Mouse (Mus musculus): ENCODE measurements around the gene Psmb5. TPM values are rescaled to one million over a fixed set of nuclear protein-coding genes. Genes with fewer than 3 reads are reported as not detected.

Psmb5 gene
- polyA plus RNA-seq, 1 experiment from 2014 or later: 358 TPM

- ATAC-seq (replicated peaks; ENCODE audit: extremely low read depth, insufficient read depth, low FRiP score): peak; percentile 87
- Histone ChIP-seq H3K4me1 (ENCODE audit: control insufficient read depth, insufficient read depth, low read length) (peaks cover 32% of the 10 kb centered on the region), H3K27ac (ENCODE audit: low read length) (peak overlapping the region; percentile 92), H3K9ac (ENCODE audit: low read length) (peak overlapping the region; percentile 64), H3K4me2 (ENCODE audit: low read depth, low read length) (peak overlapping the region; percentile 27; the same call in 1 of the 2 replicates), H3K9me3 (replicated peaks; ENCODE audit: control insufficient read depth, low read length) (no peaks in the 10 kb centered on the region), H3K4me3 (ENCODE audit: low read length) (no peak overlapping the region), H3K36me3 (ENCODE audit: control insufficient read depth, insufficient read depth) (0 out of 2 replicates have a peak, but pooled peaks cover 3% of the 10 kb centered on the region), H3K27me3 (ENCODE audit: control insufficient read depth, insufficient read depth, low read length) (no peaks in the 10 kb centered on the region)
- 30% methylated on average over 10 of the region's 10 CpGs for WGBS
Measured at GRCm38 (mm10) chr14:54592319-54592934, 25.4 kb downstream of the Psmb5 start.

- no peak for ATAC-seq (replicated peaks; ENCODE audit: extremely low read depth, insufficient read depth, low FRiP score)
- no peak overlapping the region for H3K9ac ChIP-seq (ENCODE audit: low read length)
- 88% methylated on average over 16 of the region's 16 CpGs for WGBS
- peaks cover 32% of the 10 kb centered on the region for H3K4me1 ChIP-seq (ENCODE audit: control insufficient read depth, insufficient read depth, low read length)
- H3K9me3 ChIP-seq (replicated peaks; ENCODE audit: control insufficient read depth, low read length): no peaks in the 10 kb centered on the region
- H3K27ac ChIP-seq (ENCODE audit: low read length): no peak overlapping the region
- no peaks in the 10 kb centered on the region for H3K27me3 ChIP-seq (ENCODE audit: control insufficient read depth, insufficient read depth, low read length)
- no peak overlapping the region for H3K4me3 ChIP-seq (ENCODE audit: low read length)
- no peak overlapping the region for H3K4me2 ChIP-seq (ENCODE audit: low read depth, low read length)
- 0 out of 2 replicates have a peak, but pooled peaks cover 3% of the 10 kb centered on the region for H3K36me3 ChIP-seq (ENCODE audit: control insufficient read depth, insufficient read depth)
Measured at GRCm38 (mm10) chr14:54591056-54591455, 26.8 kb downstream of the Psmb5 start.

- 35% methylated on average over 7 of the region's 7 CpGs for WGBS
- no peaks in the 10 kb centered on the region for H3K27me3 ChIP-seq (ENCODE audit: control insufficient read depth, insufficient read depth, low read length)
- no peak overlapping the region for H3K4me3 ChIP-seq (ENCODE audit: low read length)
- H3K9ac ChIP-seq (ENCODE audit: low read length): no peak overlapping the region
- H3K36me3 ChIP-seq (ENCODE audit: control insufficient read depth, insufficient read depth): peaks cover 3% of the 10 kb centered on the region; the same call in 1 of the 2 replicates
- peaks cover 6% of the 10 kb centered on the region for H3K4me1 ChIP-seq (ENCODE audit: control insufficient read depth, insufficient read depth, low read length)
- H3K4me2 ChIP-seq (ENCODE audit: low read depth, low read length): no peak overlapping the region
- no peak overlapping the region for H3K27ac ChIP-seq (ENCODE audit: low read length)
- no peaks in the 10 kb centered on the region for H3K9me3 ChIP-seq (replicated peaks; ENCODE audit: control insufficient read depth, low read length)
- ATAC-seq (replicated peaks; ENCODE audit: extremely low read depth, insufficient read depth, low FRiP score): peak; percentile 38; the same call in 1 of the 2 replicates
Measured at GRCm38 (mm10) chr14:54583681-54584338, 34.0 kb downstream of the Psmb5 start.

- Histone ChIP-seq H3K27ac (ENCODE audit: low read length) (no peak overlapping the region), H3K4me3 (ENCODE audit: low read length) (no peak overlapping the region), H3K27me3 (ENCODE audit: control insufficient read depth, insufficient read depth, low read length) (no peaks in the 10 kb centered on the region), H3K9me3 (replicated peaks; ENCODE audit: control insufficient read depth, low read length) (no peaks in the 10 kb centered on the region), H3K36me3 (ENCODE audit: control insufficient read depth, insufficient read depth) (peaks cover 3% of the 10 kb centered on the region; the same call in 1 of the 2 replicates), H3K4me1 (ENCODE audit: control insufficient read depth, insufficient read depth, low read length) (peaks cover 4% of the 10 kb centered on the region; the same call in 1 of the 2 replicates), H3K9ac (ENCODE audit: low read length) (no peak overlapping the region), H3K4me2 (ENCODE audit: low read depth, low read length) (no peak overlapping the region)
- 91% methylated on average over 9 of the region's 9 CpGs for WGBS
- no peak for ATAC-seq (replicated peaks; ENCODE audit: extremely low read depth, insufficient read depth, low FRiP score)
Measured at GRCm38 (mm10) chr14:54582536-54582935, 35.3 kb downstream of the Psmb5 start.

- Histone ChIP-seq H3K27me3 (ENCODE audit: control insufficient read depth, insufficient read depth, low read length) (no peaks in the 10 kb centered on the region), H3K27ac (ENCODE audit: low read length) (no peak overlapping the region), H3K36me3 (ENCODE audit: control insufficient read depth, insufficient read depth) (no peaks in the 10 kb centered on the region), H3K4me3 (ENCODE audit: low read length) (no peak overlapping the region), H3K9ac (ENCODE audit: low read length) (no peak overlapping the region), H3K4me1 (ENCODE audit: control insufficient read depth, insufficient read depth, low read length) (peaks cover 13% of the 10 kb centered on the region), H3K4me2 (ENCODE audit: low read depth, low read length) (no peak overlapping the region), H3K9me3 (replicated peaks; ENCODE audit: control insufficient read depth, low read length) (no peaks in the 10 kb centered on the region)
- WGBS: 79% methylated on average over 7 of the region's 7 CpGs
- no peak for ATAC-seq (replicated peaks; ENCODE audit: extremely low read depth, insufficient read depth, low FRiP score)
Measured at GRCm38 (mm10) chr14:54579638-54580037, 38.2 kb downstream of the Psmb5 start.

GRCm38 (mm10) chr14:54578063-54578462 lies 39.8 kb downstream of the Psmb5 start:
- no peaks in the 10 kb centered on the region for H3K27me3 ChIP-seq (ENCODE audit: control insufficient read depth, insufficient read depth, low read length)
- peak overlapping the region; percentile 63 for H3K4me3 ChIP-seq (ENCODE audit: low read length)
- H3K4me1 ChIP-seq (ENCODE audit: control insufficient read depth, insufficient read depth, low read length): peaks cover 28% of the 10 kb centered on the region
- H3K4me2 ChIP-seq (ENCODE audit: low read depth, low read length): peak overlapping the region; percentile 86
- H3K27ac ChIP-seq (ENCODE audit: low read length): peak overlapping the region; percentile 96
- H3K36me3 ChIP-seq (ENCODE audit: control insufficient read depth, insufficient read depth): no peaks in the 10 kb centered on the region
- WGBS: under 1% methylated on average over 10 of the region's 10 CpGs
- no peaks in the 10 kb centered on the region for H3K9me3 ChIP-seq (replicated peaks; ENCODE audit: control insufficient read depth, low read length)
- peak; percentile 19; the same call in 1 of the 2 replicates for ATAC-seq (replicated peaks; ENCODE audit: extremely low read depth, insufficient read depth, low FRiP score)
- peak overlapping the region; percentile 88 for H3K9ac ChIP-seq (ENCODE audit: low read length)

- Histone ChIP-seq H3K4me3 (ENCODE audit: low read length) (peak within 1 kb of the TSS; percentile 63), H3K27me3 (ENCODE audit: control insufficient read depth, insufficient read depth, low read length) (no peaks in the 10 kb centered on the region), H3K4me1 (ENCODE audit: control insufficient read depth, insufficient read depth, low read length) (peaks cover 36% of the 10 kb centered on the region), H3K9ac (ENCODE audit: low read length) (peak within 1 kb of the TSS; percentile 88), H3K9me3 (replicated peaks; ENCODE audit: control insufficient read depth, low read length) (no peaks in the 10 kb centered on the region), H3K4me2 (ENCODE audit: low read depth, low read length) (peak within 1 kb of the TSS; percentile 86), H3K36me3 (ENCODE audit: control insufficient read depth, insufficient read depth) (no peaks in the 10 kb centered on the region), H3K27ac (ENCODE audit: low read length) (peak within 1 kb of the TSS; percentile 96)
- peak; percentile 69 for ATAC-seq (replicated peaks; ENCODE audit: extremely low read depth, insufficient read depth, low FRiP score)
- WGBS: under 1% methylated on average over 66 of the region's 66 CpGs
Measured at GRCm38 (mm10) chr14:54577089-54577982, 40.5 kb downstream of the Psmb5 start, which contains the start of gene Ajuba. Gene Ajuba (minus strand): TSS chr14:54577558.

- no peaks in the 10 kb centered on the region for H3K27me3 ChIP-seq (ENCODE audit: control insufficient read depth, insufficient read depth, low read length)
- under 1% methylated on average over 84 of the region's 84 CpGs for WGBS
Measured at GRCm38 (mm10) chr14:54576241-54577088, 41.4 kb downstream of the Psmb5 start.

More at GRCm38 (mm10) chr14:54576241-54577088, 41.4 kb downstream of the Psmb5 start:
- no peaks in the 10 kb centered on the region for H3K36me3 ChIP-seq (ENCODE audit: control insufficient read depth, insufficient read depth)
- H3K27ac ChIP-seq (ENCODE audit: low read length): peak overlapping the region; percentile 96
- no peak for ATAC-seq (replicated peaks; ENCODE audit: extremely low read depth, insufficient read depth, low FRiP score)
- no peaks in the 10 kb centered on the region for H3K9me3 ChIP-seq (replicated peaks; ENCODE audit: control insufficient read depth, low read length)
- H3K4me2 ChIP-seq (ENCODE audit: low read depth, low read length): peak overlapping the region; percentile 86
- peak overlapping the region; percentile 63 for H3K4me3 ChIP-seq (ENCODE audit: low read length)
- H3K4me1 ChIP-seq (ENCODE audit: control insufficient read depth, insufficient read depth, low read length): peaks cover 43% of the 10 kb centered on the region
- H3K9ac ChIP-seq (ENCODE audit: low read length): peak overlapping the region; percentile 88
